Mouse (Mus musculus) spleen, postnatal 10 days (tissue): Measurements from ENCODE around the gene Tmem256.

Source experiments
- DNase-seq, 2 experiments: peaks; one replicate each; pipeline ENCODE4 v3.0.0; 2021 to 2022; ENCODE audit warnings: low spot score in 2 of 2

The Tmem256 gene

DNA sequence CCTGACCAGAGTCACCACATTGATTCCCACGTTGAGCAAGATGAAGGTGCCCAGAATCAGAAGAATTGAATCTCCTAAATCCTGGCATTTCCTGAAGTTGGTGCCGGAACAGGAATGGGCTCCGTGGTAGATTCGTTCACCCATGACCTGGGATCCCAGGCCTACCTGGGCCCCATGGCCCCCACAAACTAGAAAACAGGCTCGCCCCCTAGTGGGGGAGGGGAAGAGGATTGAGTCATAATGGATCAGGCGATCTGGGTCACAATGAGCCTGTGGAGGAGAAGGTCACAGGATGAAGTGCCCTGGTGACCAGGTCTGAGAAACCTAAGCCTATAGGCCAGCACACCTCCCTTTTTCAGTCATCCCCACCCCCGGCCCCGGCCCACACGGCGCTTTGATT, 23.2 kb upstream of the Tmem256 start, which contains the start of gene Gm39566:
TSS of gene Gm39566 (minus strand) at position 144 of the 400 bp plus-strand sequence.
- DNase-seq = no peak

DNA sequence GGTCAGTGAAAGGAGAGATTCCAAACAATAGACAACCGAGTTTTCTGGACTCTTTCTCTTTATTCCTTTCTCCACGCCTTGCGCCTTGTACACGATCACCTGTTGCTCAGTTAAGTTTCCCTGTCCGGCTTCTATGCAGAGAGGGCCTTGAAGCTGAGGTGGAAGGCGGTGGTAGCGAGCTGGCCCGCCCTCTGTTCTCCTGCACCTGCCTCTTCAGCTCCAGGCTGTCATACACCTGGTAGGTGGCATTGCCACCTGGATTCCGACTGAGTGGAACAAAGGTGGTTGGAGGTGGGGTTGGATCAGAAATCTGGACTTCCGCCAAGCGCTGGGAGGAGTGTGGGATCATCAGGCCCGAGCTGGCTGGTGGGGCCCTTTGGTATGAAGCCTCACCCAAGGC, 21.8 kb upstream of the Tmem256 start:
- DNase-seq = no peak

DNA sequence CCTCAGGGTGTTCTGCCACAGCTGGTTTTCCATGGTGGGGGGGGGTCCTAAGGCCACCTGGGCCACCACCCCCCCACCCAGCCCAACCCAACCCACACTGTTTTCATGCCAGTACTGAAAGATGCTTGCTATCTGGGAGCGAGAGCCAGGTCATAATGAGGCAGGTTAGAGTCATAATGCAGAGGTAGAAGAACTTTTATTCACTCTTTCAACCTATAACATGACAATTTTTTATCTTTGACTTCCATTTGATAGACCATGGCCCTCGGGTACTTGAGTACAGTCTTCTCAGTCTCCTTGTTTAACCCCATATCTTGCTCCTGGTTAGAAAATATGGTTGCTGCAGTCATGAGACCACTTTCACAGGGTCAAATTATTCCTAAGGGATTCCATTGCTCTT, 19.9 kb upstream of the Tmem256 start, which contains the start of gene Spem2:
TSS of gene Spem2 (minus strand) at position 101 of the 400 bp plus-strand sequence.
- no peak for DNase-seq

DNA sequence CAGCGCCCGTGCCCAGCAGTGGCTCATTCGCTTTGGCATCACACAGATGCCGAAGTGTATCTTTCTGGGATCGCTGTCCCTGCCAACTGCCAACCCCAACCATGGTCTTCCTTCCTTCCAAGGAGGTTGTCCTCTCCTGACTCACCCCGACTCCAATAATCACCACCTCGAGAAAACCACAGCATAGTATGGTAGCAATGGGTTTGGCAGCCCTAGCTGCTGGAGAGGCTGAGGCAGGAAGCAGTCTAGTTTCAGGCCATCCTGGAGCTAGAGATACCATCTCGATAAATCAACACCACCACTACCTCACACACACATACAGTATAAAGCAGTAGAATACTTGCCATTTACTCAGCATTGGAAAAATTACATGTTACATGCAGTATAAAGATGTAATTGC, 19.4 kb upstream of the Tmem256 start:
- DNase-seq = no peak

DNA sequence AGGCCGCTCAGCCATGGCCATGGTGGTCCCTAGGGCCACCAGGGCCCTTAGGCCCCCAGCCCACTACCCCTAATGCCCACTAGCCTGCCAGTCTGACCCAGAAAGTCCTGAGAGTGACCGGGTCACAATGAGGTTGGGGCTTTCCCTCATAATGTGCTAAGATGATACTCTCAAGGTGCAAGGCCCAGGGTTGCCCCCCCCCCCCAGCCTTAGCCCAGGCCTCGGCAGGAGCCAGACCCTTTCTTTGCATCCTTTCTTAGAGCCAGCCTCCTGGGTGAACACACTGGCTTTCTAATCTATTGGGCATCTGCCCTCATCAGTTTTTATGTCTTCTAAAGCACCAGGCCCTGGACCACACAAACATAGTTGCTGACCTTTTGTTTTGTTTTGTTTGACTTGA, 16.2 kb upstream of the Tmem256 start, which contains the start of gene Spem1:
TSS of gene Spem1 (minus strand) at position 101 of the 400 bp plus-strand sequence.
- DNase-seq = no peak

DNA sequence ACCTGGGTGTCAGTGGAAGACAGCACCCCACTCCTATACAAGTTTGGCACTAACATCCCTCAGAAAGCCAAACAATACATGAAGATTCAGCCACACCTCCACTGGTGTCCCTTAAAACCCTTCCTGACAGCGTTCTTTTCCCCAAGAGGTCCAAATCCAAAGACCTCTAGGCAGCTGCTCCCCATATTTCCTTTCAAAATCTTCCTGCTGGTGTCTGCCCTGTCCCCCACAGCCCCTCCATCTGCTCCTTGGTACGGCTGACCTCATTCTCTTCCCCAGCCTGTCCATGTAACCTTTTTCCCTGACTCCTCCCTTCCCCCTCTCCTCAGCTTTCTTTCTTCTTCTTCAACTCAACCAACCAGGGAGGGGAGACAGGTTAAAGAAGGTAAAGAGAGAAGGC, 14.9 kb upstream of the Tmem256 start:
- no peak for DNase-seq

DNA sequence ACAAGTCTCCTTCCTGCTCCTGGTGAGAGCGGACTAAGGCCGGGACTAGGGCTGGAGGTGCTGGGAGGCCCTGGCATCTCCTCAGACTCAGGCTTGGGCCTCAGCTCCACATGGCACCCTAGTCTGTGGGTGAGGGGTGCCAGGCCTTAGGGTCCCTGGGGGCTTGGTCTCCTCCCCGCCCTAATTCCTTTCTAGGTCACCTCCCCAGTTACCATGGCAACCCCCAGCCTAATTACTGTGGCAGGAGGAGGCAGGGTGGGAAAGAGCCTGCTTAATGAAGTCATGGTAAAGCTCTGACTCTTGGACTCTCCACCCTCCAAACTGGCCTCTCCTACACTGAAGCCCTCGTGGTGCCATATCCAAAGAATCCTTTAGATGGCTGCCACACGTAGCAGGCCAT, 9.5 kb upstream of the Tmem256 start:
- peak in 1 of 2 experiments; percentile 10 for DNase-seq

DNA sequence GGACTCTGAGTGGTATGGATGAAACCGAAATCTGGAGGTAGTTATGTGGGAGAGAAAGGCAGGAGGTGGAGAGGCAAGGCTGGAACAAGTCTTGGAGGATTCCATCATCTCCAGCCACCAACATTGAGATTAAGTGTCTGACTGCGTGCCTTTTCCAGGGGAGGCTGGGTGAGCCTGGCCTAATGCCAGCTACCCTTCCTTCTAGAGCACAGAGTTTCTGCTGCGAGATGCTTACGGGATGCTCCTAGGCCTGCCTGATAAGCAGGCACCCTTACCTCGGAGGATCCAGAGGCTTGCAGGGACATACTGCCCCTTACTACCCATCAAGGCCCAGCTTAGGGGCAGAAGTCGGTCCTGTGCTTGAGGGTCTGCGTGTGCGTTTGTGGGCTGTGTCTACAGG, 4.8 kb upstream of the Tmem256 start:
- peak in 1 of 2 experiments; percentile 29 for DNase-seq

DNA sequence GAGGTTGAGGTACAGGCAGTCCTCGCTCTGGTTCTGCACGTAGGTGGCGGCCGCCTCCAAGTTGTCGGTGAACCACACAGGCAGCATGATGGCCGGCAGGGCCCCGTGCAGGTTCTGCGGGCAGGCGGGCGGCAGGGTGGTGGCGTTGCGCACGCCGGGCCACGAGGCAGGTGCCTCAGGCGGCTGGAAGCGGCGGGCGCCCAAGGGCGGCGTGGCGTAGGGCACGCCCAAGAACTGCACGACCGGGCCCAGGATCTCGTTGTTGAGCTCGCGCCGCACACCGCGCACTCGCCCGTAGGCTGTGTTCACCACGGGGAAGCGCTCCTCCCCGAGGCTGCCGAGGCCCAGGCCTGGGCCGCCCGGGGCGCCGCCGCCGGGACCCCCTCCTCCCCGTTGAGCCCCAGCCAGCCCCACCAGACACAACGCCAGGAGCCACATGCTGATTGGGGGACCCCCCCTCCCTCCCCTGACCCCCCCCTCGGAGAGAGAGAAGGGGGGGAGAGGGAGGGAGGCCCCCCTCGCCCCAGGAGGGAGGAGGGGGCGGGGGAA, 4.2 kb upstream of the Tmem256 start:
- peak; percentile 66 to 74 for DNase-seq

DNA sequence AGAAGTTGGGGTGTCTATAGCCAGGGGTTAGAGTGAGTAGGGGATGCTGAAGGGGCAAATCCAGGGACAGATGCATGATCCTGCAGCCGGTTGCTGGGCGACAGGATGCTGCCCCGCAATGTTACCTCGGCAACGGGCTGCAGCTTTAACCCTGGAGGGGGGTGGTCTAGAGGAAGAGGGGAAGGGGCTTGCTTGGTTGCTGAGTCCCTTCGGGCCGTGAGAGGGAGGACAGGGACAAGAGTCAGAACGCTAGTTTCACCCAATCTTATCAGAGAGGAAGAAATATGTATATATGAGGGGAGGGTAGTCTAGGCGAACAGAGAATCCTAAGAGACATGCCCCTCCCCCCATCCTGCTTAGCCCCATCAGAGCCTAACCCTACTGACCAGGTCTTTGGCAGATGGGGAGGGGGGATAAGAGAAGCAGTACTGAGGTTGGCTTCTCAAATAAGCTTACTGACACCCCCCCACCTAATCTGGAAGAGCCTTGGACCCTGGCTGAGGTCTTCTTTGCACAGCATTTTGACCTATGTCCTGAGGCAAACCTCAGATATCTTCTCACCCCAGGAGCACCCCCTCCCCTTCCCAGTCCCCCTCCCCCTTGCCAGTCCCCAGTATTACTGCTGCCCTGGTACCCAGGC, 2.9 kb upstream of the Tmem256 start:
- DNase-seq = no peak

DNA sequence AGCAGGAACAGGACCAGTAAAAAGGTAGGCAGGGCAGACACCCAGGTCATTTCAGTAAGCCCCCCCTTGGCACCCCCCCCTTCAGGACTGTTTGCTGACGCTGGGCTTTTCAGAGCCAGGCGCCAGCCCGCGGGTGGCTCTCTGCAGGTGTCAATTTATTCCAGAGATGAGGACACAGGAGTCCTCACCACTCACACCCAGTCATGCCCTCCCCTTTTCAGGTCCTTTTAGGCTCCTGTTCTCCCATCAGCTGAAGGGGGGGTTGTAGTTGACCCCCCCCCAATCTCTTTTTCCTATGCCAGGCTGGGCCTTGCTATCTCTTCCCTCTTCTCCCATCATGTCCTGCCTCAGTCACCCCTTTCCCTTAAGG, 2.4 kb upstream of the Tmem256 start:
- no peak for DNase-seq

DNA sequence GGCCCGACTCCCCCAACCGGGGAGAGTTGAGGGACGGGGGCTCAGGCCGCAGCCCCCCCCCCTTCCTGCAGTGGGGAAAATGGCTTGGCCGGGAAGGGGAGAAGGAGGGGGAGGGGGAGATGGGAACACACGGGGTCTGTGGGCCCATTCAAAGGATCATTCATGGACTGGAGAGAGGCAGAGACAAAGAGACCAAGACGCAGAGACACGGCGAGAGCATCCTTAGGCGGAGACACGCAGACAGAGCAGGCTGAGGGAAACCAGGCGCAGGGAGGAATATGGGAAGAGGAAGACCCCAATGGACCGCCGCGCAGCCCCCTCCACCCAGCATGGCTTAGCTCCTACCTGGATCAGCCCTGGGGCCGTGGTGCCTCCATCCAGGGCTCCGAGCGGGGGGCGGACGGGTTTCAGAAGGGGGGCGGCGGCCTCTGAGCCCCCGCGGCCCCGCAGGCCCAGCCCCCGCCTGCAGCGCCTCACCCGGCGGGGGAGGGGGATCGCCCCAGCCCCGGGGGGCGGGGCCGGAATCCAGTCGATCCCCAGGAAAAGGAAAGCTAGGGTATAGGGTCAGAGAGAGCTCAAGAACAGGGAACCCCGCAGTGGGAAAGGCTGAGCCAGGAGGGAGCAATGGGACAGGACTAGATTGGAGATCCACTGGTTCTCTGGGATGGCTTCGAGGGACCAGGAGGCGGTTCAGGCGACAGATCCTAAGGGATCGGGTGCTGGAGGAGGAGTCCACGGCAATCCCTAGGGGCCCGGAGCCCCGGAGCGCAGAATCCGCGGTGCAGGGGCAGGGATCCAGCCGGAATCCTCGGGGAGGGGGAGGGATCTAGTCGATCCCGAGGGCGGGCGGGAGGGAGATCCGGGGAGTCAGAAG, 1.4 kb upstream of the Tmem256 start:
- peak in 1 of 2 experiments; percentile 42 for DNase-seq

DNA sequence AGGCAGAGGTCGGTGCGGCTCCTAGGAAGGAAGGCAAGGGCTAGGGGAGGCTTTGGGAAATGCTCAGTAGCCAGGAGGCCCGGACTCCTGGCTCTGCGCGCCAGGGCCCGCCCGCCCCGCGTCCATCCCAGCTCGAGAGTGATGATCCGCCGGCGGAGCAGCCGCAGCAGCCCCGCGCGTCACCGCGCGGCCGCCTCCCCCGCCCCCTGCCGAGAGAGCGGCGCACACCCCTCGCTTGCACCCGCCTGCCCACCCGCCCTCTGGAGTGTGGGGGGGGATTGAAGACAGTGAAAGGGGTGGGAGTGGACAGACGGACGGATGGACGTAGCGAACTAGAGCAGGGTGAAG, 736 bp upstream of the Tmem256 start, which contains the start of gene Nlgn2:
TSS of gene Nlgn2 (minus strand) at position 181 of the 348 bp plus-strand sequence.
- no peak for DNase-seq

DNA sequence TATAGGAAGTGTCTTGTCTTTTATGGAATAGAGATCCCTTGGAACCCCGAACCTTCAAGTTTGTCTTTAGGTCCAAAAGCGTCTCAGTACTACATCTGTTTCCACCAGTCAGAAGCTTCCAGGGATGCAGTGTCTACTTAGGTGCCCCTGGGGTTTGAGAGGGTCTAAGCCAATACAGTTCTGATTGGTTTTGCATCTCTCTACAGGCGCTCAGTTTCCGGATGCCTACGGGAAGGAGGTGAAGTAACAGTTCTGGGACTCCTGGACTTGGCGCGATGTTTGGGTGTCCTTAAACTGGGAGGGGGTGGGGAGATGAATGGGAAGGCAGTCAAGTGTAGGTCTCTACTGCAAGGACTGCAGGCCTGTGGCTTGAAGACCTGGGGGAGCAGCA, 395 bp downstream of the Tmem256 start:
- peak in 1 of 2 experiments; percentile 42 for DNase-seq

DNA sequence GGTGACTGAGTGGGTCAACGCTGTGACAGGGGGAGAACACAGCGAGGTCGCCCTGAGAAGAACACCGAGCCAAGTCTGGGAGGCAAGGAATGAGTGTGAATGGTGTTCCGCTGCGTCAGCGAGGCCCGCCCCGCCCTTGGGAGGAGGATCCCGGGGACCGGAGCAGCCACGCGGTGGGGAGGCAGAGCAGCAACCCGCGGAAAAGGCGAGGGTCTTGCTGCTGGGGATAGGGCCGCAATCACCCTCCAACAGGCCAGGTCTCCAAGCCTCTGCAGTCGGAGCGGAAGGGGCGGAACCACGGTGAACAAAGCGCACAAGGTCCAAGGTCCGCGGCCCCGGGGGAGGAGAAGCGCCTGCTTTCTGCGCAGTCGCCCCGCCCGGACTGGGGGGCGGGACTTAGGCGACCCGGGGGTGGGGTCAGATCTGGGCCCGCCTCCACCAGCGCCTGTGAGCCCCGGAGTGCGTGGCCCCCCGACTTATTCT, 7.9 kb downstream of the Tmem256 start, which contains the start of gene Plscr3:
TSS of gene Plscr3 (plus strand) at position 179 of the 483 bp plus-strand sequence.
- DNase-seq = peak; percentile 94 to 96

DNA sequence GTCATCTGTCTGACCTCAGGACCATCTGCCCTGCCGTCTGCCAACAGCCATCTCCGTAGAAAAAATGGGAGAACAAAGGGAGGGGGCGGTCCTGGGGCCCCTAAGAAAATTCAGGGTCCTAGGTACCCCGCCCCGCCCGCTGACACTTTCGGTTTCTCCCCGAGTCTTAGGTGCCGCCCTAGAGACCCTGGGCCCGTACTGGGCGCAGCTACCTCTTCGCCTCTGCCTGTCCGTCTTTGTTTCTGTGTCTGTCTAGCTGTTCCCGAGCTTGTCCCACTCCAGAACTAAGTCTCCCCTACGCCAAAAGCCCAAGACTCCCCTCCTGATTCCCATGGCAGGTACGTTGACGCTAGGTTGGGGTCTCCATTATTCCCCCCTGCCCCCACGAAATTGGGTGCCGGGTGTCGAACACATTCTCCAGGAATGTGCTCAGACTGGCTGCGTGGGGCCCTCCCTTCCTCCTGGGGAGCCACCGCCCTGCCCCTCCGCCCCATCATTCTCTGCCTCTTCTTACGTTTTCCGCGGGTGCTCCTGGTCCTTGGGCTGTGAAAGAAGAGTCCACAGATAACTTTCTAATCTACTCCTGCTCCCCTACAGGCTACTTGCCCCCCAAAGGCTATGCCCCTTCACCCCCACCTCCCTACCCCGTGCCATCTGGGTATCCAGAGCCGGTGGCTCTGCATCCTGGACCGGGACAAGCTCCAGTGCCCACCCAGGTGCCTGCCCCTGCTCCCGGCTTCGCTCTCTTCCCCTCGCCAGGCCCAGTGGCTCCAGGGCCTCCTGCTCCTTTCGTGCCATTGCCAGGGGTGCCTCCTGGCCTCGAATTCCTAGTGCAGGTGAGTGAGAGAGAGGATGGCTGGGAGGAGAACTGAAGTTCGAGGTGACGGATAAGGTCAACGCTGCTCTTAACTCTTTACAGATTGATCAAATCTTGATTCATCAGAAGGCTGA, 8.7 kb downstream of the Tmem256 start:
- DNase-seq = peak; percentile 62 to 69

DNA sequence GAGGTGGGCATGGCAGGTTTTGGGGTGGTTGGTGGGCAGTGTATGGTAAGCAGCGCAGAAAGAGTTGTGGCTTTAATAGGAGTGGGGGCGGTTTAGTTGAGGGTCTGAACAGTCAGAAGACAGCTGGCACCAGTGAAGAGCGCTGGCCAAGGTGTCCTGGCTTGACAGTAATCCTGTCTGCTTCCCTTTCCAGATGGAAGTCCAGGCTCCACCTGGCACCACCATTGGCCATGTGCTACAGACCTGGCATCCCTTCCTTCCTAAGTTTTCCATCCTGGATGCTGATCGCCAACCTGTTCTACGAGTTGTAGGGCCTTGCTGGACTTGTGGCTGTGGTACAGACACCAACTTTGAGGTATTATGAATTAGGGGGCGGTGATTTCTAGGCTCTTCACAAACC, 9.7 kb downstream of the Tmem256 start:
- DNase-seq = no peak

DNA sequence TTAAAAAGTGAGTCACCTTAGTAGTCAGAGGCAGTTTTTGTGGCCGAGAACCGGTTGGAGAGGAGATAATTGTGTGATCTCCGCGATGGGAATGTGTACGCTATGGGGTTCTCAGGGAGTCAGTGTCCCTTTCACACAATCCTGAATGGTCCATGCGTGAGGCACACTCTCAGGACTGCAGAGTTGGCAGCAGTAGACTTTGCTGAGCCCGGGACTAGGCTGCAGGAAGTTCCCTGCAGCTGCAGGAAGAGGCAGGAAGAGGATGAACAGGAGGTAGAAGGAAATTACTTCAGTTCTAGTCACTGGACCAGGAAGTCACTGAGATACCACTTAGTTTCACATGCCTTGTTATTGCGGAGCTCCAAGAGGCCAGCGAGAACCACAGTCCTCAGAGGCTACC, 10.8 kb downstream of the Tmem256 start:
- DNase-seq = no peak

DNA sequence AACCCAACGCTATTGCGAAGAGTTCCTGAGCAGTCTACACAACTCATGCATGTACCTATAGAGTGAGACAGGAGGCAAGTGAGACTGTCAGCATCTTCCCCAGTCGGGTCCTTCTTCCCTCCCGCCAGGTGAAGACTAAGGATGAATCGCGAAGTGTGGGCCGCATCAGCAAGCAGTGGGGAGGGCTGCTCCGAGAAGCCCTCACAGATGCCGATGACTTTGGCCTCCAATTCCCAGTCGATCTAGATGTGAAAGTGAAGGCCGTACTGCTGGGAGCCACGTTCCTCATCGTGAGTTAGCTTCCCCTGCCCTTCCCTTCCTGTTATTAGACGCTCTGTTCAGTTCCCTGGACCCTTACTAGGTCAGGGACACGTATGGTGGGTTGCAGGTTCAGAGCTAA, 11.6 kb downstream of the Tmem256 start:
- no peak for DNase-seq

DNA sequence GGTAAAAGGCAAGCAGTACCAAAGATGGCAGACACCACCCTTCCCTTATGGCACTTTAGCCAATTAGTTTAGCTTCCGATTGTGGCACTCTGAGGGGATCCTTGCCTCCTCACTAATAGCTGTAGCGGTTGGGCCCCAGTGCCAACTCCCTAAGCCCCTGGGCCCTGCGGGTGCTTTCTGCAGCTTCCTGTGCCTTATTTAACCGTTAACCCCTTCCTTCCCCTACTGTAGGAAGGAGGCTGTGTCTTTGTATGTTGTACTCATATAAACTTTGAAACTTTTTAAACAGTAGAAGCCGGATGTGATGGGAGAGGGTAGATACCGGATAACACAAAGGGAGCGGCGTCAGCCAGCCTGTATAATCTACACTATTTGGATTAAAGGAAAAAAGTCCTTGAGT, 12.4 kb downstream of the Tmem256 start:
- DNase-seq = peak in 1 of 2 experiments; percentile 46

DNA sequence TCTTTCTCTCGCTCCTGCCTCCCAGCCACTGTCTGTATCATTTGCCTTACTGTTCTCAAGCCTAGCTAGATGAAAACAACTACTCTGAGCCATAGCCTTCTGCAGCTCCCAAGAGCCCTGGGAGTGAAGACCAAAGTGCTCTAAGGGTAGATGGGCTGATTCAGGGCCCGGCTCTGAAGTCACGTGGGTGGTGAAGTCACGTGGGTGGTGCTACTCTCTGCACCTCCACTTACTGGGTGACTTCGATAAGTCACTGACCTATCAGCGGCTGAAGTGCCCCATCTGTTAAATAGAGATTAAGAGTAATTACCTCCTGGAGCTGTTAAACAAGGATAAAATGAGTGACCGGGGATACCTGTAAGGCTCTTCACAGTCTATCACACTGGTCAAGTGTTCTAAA, 15.7 kb downstream of the Tmem256 start:
- peak; percentile 87 to 95 for DNase-seq
